Mouse (Mus musculus): ENCODE data around the gene Arhgef2. TPM values are rescaled to one million over a fixed set of nuclear protein-coding genes. Genes with fewer than 3 reads are reported as not detected.
"Not testable (repeated sequence)": the region's sequence is repeated elsewhere in the genome, so short reads cannot be mapped to it uniquely, and the experiment has no call there.

Arhgef2 gene
- 160 and 165 TPM in 2 replicates for polyA plus RNA-seq (2015; fragmentation: Nextera tagmentation; extraction: Ambion mirVana)

DNA sequence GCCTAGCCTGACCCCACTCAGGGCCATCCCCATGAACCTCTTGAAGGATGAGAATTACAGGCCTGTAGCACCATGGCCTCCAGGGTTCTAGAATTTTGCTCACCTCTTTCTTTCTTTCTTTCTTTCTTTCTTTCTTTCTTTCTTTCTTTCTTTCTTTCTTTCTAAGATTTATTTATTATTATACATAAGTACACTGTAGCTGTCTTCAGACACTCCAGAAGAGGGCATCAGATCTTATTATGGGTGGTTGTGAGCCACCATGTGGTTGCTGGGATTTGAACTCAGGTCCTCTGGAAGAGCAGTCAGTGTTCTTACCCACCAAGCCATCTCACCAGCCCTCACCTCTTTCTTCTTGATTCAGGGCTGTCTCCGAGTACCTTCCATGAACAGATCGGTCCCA lies at the start of gene Arhgef2:
Gene Arhgef2, plus strand, starts transcription at position 301 of the 400 bp plus-strand sequence.
- WGBS, result 95% methylated on average over 2 of the region's 2 CpGs
- peaks cover 13% of the 10 kb centered on the region for H3K4me1 ChIP-seq (replicated peaks)
- not testable (repeated sequence) for H3K27me3 ChIP-seq; H3K4me2 ChIP-seq; H3K9ac ChIP-seq; H3K4me3 ChIP-seq; H3K9me3 ChIP-seq; H3K36me3 ChIP-seq; ATAC-seq (ENCODE audit: low FRiP score); H3K27ac ChIP-seq

DNA sequence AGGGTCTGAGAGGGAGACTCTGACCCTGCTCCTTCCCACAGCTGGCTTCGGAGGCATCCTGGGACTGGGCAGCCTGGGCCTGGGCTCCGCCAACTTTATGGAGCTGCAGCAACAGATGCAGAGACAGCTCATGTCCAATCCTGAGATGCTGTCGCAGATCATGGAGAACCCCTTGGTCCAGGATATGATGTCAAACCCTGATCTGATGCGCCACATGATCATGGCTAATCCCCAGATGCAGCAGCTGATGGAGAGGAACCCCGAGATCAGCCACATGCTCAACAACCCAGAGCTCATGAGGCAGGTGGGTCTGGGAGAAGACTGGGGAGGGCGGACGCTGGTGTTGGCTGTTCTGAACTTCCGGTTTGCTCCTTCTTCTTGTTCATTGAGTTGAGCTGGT lies 49.1 kb upstream of the Arhgef2 start:
- no peak overlapping the region for H3K9ac ChIP-seq
- H3K27ac ChIP-seq, result no peak overlapping the region
- no peaks in the 10 kb centered on the region for H3K27me3 ChIP-seq
- peaks cover 25% of the 10 kb centered on the region for H3K4me1 ChIP-seq (replicated peaks)
- H3K4me3 ChIP-seq, result no peak overlapping the region
- WGBS, result 97% methylated on average over 8 of the region's 8 CpGs
- H3K36me3 ChIP-seq, result peaks cover 61% of the 10 kb centered on the region
- no peaks in the 10 kb centered on the region for H3K9me3 ChIP-seq
- no peak overlapping the region for H3K4me2 ChIP-seq
- ATAC-seq (ENCODE audit: low FRiP score), result no peak

DNA sequence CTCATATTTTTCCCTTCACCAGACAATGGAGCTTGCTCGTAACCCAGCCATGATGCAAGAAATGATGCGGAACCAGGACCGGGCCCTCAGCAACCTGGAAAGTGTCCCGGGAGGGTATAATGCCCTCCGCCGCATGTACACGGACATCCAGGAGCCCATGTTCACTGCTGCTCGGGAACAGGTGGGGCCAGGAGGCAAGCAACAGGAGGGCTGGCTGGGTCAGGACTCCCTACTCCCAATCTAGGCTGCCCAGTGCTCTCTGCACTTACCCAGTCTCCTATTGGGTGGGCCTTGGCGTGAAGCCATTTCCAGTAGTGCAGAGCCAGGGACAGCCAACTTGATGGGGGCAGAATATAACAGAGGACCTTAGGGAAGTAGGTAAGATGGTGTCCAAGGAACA lies 46.2 kb upstream of the Arhgef2 start:
- Histone ChIP-seq H3K9me3 (no peaks in the 10 kb centered on the region), H3K36me3 (peaks cover 90% of the 10 kb centered on the region), H3K4me2 (no peak overlapping the region), H3K4me3 (no peak overlapping the region), H3K9ac (no peak overlapping the region), H3K4me1 (replicated peaks) (peaks cover 28% of the 10 kb centered on the region), H3K27ac (no peak overlapping the region), H3K27me3 (no peaks in the 10 kb centered on the region)
- WGBS, result 93% methylated on average over 9 of the region's 9 CpGs
- ATAC-seq (ENCODE audit: low FRiP score), result no peak

DNA sequence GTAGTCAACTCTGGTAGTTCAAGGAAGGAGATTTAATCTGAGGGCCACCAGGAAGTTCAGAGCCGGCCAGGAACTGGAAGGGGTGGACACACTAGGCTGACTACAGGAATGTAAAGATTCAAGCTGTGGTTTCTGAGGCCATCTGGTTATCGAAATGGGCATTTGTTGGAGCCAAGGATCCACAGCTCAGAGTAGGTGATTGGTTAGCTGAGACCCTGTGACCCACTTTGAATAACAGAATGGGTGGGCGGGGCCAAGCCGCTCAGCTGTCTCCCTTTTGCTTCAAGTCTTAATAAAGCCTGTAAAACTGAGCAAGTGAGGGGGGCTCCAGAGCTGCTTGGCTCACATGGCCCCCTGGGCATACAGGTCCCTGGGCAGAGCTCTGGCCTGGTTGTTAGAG lies 43.8 kb upstream of the Arhgef2 start:
- peaks cover 16% of the 10 kb centered on the region for H3K4me1 ChIP-seq (replicated peaks)
- peaks cover 97% of the 10 kb centered on the region for H3K36me3 ChIP-seq
- no peak overlapping the region for H3K4me3 ChIP-seq
- H3K9ac ChIP-seq, result no peak overlapping the region
- no peak overlapping the region for H3K4me2 ChIP-seq
- no peaks in the 10 kb centered on the region for H3K27me3 ChIP-seq
- no peaks in the 10 kb centered on the region for H3K9me3 ChIP-seq
- 64% methylated on average over 4 of the region's 4 CpGs for WGBS
- no peak for ATAC-seq (ENCODE audit: low FRiP score)
- H3K27ac ChIP-seq, result no peak overlapping the region

DNA sequence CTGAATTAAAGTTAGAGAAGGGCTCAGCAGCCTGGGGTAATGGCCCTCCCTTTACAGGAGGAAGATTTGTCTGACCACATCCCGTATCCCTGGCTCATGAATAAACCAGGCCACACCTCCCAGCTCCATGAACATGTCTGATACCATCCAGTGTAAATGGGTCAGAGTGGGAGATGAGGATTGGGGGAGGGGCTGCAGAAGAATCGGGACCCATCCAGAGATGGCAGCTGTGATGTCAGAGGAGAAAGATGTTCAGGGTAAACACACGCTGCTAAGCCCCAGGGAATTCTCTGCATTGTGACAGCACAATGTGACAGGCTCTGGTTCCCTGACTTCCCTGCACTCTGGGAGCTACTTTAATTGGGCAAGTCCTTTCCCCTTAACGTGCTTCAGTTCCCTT lies 42.3 kb upstream of the Arhgef2 start:
- WGBS, result 30% methylated on average over 4 of the region's 4 CpGs
- Histone ChIP-seq H3K9ac (0 out of 2 replicates have a peak overlapping the region, but pooled peaks have one; percentile 1), H3K4me3 (no peak overlapping the region), H3K4me2 (no peak overlapping the region), H3K4me1 (replicated peaks) (peaks cover 16% of the 10 kb centered on the region), H3K27me3 (no peaks in the 10 kb centered on the region), H3K36me3 (peaks cover 98% of the 10 kb centered on the region), H3K27ac (0 out of 2 replicates have a peak overlapping the region, but pooled peaks have one; percentile 44), H3K9me3 (no peaks in the 10 kb centered on the region)
- no peak for ATAC-seq (ENCODE audit: low FRiP score)

- ATAC-seq (ENCODE audit: low FRiP score), result no peak
- Histone ChIP-seq H3K36me3 (peaks cover 98% of the 10 kb centered on the region), H3K4me2 (no peak overlapping the region), H3K27ac (0 out of 2 replicates have a peak overlapping the region, but pooled peaks have one; percentile 8), H3K4me3 (no peak overlapping the region), H3K9ac (no peak overlapping the region), H3K27me3 (no peaks in the 10 kb centered on the region), H3K9me3 (no peaks in the 10 kb centered on the region), H3K4me1 (replicated peaks) (peaks cover 16% of the 10 kb centered on the region)
- 81% methylated on average over 7 of the region's 7 CpGs for WGBS
Measured at GRCm38 (mm10) chr3:88563966-88564365, 41.8 kb upstream of the Arhgef2 start.

- Histone ChIP-seq H3K27ac (no peak overlapping the region), H3K9me3 (no peaks in the 10 kb centered on the region), H3K36me3 (peaks cover 93% of the 10 kb centered on the region), H3K9ac (no peak overlapping the region), H3K4me1 (replicated peaks) (peaks cover 16% of the 10 kb centered on the region), H3K27me3 (no peaks in the 10 kb centered on the region), H3K4me3 (no peak overlapping the region), H3K4me2 (no peak overlapping the region)
- ATAC-seq (ENCODE audit: low FRiP score), result no peak
- WGBS, result 96% methylated on average over 3 of the region's 3 CpGs
Measured at GRCm38 (mm10) chr3:88566116-88566515, 39.6 kb upstream of the Arhgef2 start.

DNA sequence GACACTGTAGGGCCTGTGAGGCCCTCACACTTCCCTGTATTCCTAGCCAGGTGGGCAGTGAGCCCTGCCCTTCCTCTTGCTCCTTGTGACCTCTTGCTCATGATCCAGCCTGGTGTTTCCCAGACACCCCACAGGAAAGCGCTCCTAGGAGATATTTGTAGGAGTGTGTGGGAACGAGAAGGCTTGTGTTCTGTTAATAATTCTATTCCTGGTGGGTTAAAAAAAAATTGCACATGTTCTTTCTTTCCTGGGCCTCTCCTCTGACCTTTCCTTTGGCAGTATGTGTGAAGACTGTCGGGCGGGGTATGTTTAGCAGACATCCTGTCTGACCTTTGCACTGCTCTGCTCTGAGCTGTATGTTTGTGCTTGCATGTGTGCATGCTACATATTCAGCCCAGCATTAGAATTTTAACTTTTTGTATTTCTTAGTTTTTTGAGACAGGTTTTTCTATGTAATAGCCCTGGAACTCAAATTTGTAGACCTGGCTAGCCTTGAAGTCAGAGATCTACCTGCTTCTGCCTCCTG lies 39.2 kb upstream of the Arhgef2 start:
- H3K9me3 ChIP-seq, result no peaks in the 10 kb centered on the region
- H3K4me2 ChIP-seq, result no peak overlapping the region
- no peak overlapping the region for H3K9ac ChIP-seq
- 94% methylated on average over 4 of the region's 4 CpGs for WGBS
- peaks cover 16% of the 10 kb centered on the region for H3K4me1 ChIP-seq (replicated peaks)
- no peaks in the 10 kb centered on the region for H3K27me3 ChIP-seq
- H3K27ac ChIP-seq, result no peak overlapping the region
- ATAC-seq (ENCODE audit: low FRiP score), result no peak
- peaks cover 88% of the 10 kb centered on the region for H3K36me3 ChIP-seq
- no peak overlapping the region for H3K4me3 ChIP-seq

DNA sequence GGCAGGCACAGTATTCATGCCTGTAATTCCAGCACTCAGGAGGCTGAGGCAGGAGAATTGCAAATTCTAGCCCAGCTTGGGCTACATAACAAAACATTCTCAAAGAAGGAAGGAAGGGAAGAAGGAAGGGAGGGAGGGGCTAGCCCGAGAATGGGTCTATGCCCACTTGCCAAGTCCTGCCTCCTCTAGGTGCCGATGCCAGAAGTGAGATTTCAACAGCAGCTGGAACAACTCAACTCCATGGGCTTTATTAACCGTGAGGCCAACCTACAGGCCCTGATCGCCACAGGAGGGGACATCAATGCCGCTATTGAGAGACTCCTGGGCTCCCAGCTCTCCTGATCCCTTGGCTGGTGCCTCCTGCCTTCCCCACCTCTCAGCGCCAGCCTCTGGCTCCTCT lies 37.9 kb upstream of the Arhgef2 start:
- peaks cover 75% of the 10 kb centered on the region for H3K36me3 ChIP-seq
- 98% methylated on average over 6 of the region's 6 CpGs for WGBS
- H3K4me2 ChIP-seq, result no peak overlapping the region

DNA sequence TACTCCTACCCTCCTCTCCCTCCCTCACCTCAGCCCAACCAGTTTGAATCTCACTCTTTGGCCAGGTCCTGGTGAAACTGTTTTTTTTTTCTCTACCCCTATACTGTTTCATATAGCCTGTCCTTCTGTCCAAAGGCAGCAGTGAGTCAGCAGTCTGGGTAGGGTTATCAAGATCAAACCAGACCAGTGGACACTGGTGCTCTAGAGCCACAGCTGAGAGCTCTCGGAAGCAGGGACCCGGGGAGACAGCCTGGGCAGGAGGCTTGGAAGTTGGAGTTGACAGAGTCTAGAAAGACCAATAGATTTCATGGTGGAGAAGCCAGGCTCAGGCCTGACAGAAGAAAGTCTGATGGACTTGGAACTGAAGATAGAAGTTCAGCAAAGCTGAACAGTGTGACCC lies 37.2 kb upstream of the Arhgef2 start:
- Histone ChIP-seq H3K27ac (no peak overlapping the region), H3K36me3 (peaks cover 68% of the 10 kb centered on the region), H3K4me1 (replicated peaks) (0 out of 2 replicates have a peak, but pooled peaks cover 2% of the 10 kb centered on the region), H3K27me3 (no peaks in the 10 kb centered on the region), H3K9me3 (no peaks in the 10 kb centered on the region), H3K9ac (no peak overlapping the region), H3K4me3 (no peak overlapping the region), H3K4me2 (no peak overlapping the region)
- 93% methylated on average over 2 of the region's 2 CpGs for WGBS
- ATAC-seq (ENCODE audit: low FRiP score), result no peak

More for the DNA sequence above, 37.9 kb upstream of the Arhgef2 start:
- Histone ChIP-seq H3K4me3 (no peak overlapping the region), H3K4me1 (replicated peaks) (peaks cover 9% of the 10 kb centered on the region; the same call in 1 of the 2 replicates), H3K9me3 (no peaks in the 10 kb centered on the region), H3K27ac (no peak overlapping the region), H3K9ac (no peak overlapping the region), H3K27me3 (no peaks in the 10 kb centered on the region)
- no peak for ATAC-seq (ENCODE audit: low FRiP score)

- Histone ChIP-seq H3K9ac (no peak overlapping the region), H3K27ac (no peak overlapping the region), H3K4me1 (replicated peaks) (no peaks in the 10 kb centered on the region), H3K36me3 (peaks cover 63% of the 10 kb centered on the region), H3K9me3 (no peaks in the 10 kb centered on the region), H3K4me3 (no peak overlapping the region), H3K27me3 (no peaks in the 10 kb centered on the region), H3K4me2 (no peak overlapping the region)
- 100% methylated on average over 2 of the region's 2 CpGs for WGBS
- ATAC-seq (ENCODE audit: low FRiP score), result no peak
Measured at GRCm38 (mm10) chr3:88569093-88569492, 36.7 kb upstream of the Arhgef2 start.

GRCm38 (mm10) chr3:88569694-88570093 lies 36.1 kb upstream of the Arhgef2 start:
- 95% methylated on average over 5 of the region's 5 CpGs for WGBS
- H3K4me1 ChIP-seq (replicated peaks), result no peaks in the 10 kb centered on the region
- H3K27me3 ChIP-seq, result no peaks in the 10 kb centered on the region
- H3K27ac ChIP-seq, result no peak overlapping the region
- peaks cover 57% of the 10 kb centered on the region for H3K36me3 ChIP-seq
- no peaks in the 10 kb centered on the region for H3K9me3 ChIP-seq
- no peak overlapping the region for H3K4me3 ChIP-seq
- H3K4me2 ChIP-seq, result no peak overlapping the region
- ATAC-seq (ENCODE audit: low FRiP score), result no peak
- H3K9ac ChIP-seq, result no peak overlapping the region

DNA sequence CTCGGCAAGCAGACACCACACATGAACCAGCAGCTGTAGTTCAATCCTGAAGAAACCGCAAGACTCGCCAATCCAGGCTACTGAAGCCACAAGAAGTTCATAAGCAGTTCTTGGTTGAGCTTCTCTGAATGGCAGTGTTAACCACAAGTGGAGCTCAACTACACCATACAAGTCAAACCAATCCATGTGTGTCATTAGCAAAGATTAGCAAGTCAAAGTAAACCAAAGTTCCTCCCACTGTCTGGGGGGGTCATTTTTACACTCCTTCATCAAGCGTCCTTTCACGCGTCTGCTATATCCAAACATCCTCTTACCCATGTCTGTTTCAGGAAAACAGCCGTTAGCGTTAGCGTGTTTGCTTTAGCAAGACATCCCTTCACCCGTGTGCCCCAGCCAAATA lies 35.4 kb upstream of the Arhgef2 start:
- peaks cover 51% of the 10 kb centered on the region for H3K36me3 ChIP-seq
- no peak overlapping the region for H3K27ac ChIP-seq
- H3K9ac ChIP-seq, result no peak overlapping the region
- 95% methylated on average over 10 of the region's 10 CpGs for WGBS
- H3K9me3 ChIP-seq, result no peaks in the 10 kb centered on the region
- no peak overlapping the region for H3K4me2 ChIP-seq
- H3K4me3 ChIP-seq, result no peak overlapping the region
- ATAC-seq (ENCODE audit: low FRiP score), result no peak
- H3K4me1 ChIP-seq (replicated peaks), result no peaks in the 10 kb centered on the region
- no peaks in the 10 kb centered on the region for H3K27me3 ChIP-seq
